Mouse (Mus musculus) C2C12 (cell line): ENCODE measurements around the gene Kndc1. TPM values are rescaled to one million over a fixed set of nuclear protein-coding genes. Genes with fewer than 3 reads are reported as not detected.

Experiments used
- H3K27me3 ChIP-seq: one replicate; pipeline ENCODE4 v1.6.1; 2011; ENCODE audit not compliant: control insufficient read depth, insufficient read depth, insufficient read length
- H3K36me3 ChIP-seq: one replicate; pipeline ENCODE4 v1.6.1; 2011; ENCODE audit not compliant: control insufficient read depth, insufficient read depth
- H3K4me3 ChIP-seq: one replicate; pipeline ENCODE4 v1.5.1; 2011; ENCODE audit warnings: mild to moderate bottlenecking, control low read depth; ENCODE audit not compliant: poor library complexity, insufficient read depth, severe bottlenecking
- H3K79me2 ChIP-seq: one replicate; pipeline ENCODE4 v1.6.1; 2011; ENCODE audit not compliant: control insufficient read depth, insufficient read depth
- H3K79me3 ChIP-seq: one replicate; pipeline ENCODE4 v1.6.1; 2011; ENCODE audit warnings: low read depth, control low read depth
- H3ac ChIP-seq: one replicate; pipeline ENCODE3; 2011; ENCODE audit warnings: low read depth; ENCODE audit not compliant: control insufficient read depth, insufficient read length
- CEBPB ChIP-seq: IDR thresholded peaks from one replicate; pipeline ENCODE4 v1.6.1; 2011; ENCODE audit warnings: low read depth, mild to moderate bottlenecking, control low read depth, moderate library complexity
- CTCF ChIP-seq: IDR thresholded peaks from one replicate; pipeline ENCODE4 v1.5.1; 2011; ENCODE audit not compliant: control insufficient read depth, insufficient read depth, insufficient read length
- FOSL1 ChIP-seq: IDR thresholded peaks from one replicate; pipeline ENCODE4 v1.8.0; 2011; ENCODE audit warnings: mild to moderate bottlenecking, low read length; ENCODE audit not compliant: poor library complexity, insufficient read depth, severe bottlenecking
- MAX ChIP-seq: IDR thresholded peaks from one replicate; pipeline ENCODE4 v1.6.1; 2011; ENCODE audit warnings: mild to moderate bottlenecking, control low read depth
- MYOD1 ChIP-seq: IDR thresholded peaks from one replicate; pipeline ENCODE4 v1.6.1; 2011; ENCODE audit warnings: low read depth; ENCODE audit not compliant: control insufficient read depth, insufficient read length
- MYOG ChIP-seq: IDR thresholded peaks from one replicate; pipeline ENCODE4 v1.6.1; 2011; ENCODE audit not compliant: control insufficient read depth, insufficient read length; ENCODE audit errors: extremely low read depth
- USF1 ChIP-seq: IDR thresholded peaks from one replicate; pipeline ENCODE4 v1.6.1; 2011; ENCODE audit warnings: low read depth, mild to moderate bottlenecking, control low read depth, moderate library complexity
- polyA plus RNA-seq: library from polyadenylated mRNA; unstranded; fragments of >200 nt; fragmentation: generic; extraction: Trizol; gene quantifications from one replicate; pipeline ENCODE4 v1.2.1, GENCODE M21; 2012; ENCODE audit warnings: missing spikeins

The Kndc1 gene
- polyA plus RNA-seq, 1 experiment = not detected

- TF ChIP-seq CEBPB = no peak
- TF ChIP-seq MYOD1 = no peak
- TF ChIP-seq MAX = no peak
- TF ChIP-seq USF1 = no peak
- no peak for TF ChIP-seq MYOG
- no peak for TF ChIP-seq FOSL1
- no peak for TF ChIP-seq CTCF
- Histone ChIP-seq H3K79me2 (no peaks in the 10 kb centered on the region), H3K36me3 (peaks cover 4% of the 10 kb centered on the region), H3ac (no peak within 1 kb of the TSS), H3K27me3 (no peaks in the 10 kb centered on the region), H3K4me3 (no peak within 1 kb of the TSS), H3K79me3 (no peaks in the 10 kb centered on the region)
Observed at GRCm38 (mm10) chr7:139978278-139978892, 83.9 kb downstream of the Kndc1 start, which contains the start of gene 6430531B16Rik. TSS of gene 6430531B16Rik (minus strand) at chr7:139978755.

GRCm38 (mm10) chr7:139979011-139979719 lies 84.7 kb downstream of the Kndc1 start:
- Histone ChIP-seq H3K27me3 (no peaks in the 10 kb centered on the region), H3K36me3 (peaks cover 6% of the 10 kb centered on the region), H3K79me3 (no peaks in the 10 kb centered on the region), H3ac (no peak overlapping the region), H3K4me3 (no peak overlapping the region), H3K79me2 (no peaks in the 10 kb centered on the region)
- TF ChIP-seq MYOG (no peak), CEBPB (no peak), CTCF (no peak), MAX (no peak), USF1 (no peak), FOSL1 (no peak), MYOD1 (no peak)

GRCm38 (mm10) chr7:139980778-139981177 lies 86.3 kb downstream of the Kndc1 start:
- Histone ChIP-seq H3ac (no peak overlapping the region), H3K4me3 (no peak overlapping the region), H3K36me3 (peaks cover 10% of the 10 kb centered on the region), H3K79me3 (no peaks in the 10 kb centered on the region), H3K79me2 (no peaks in the 10 kb centered on the region), H3K27me3 (no peaks in the 10 kb centered on the region)
- TF ChIP-seq FOSL1 = no peak
- TF ChIP-seq CTCF = no peak
- no peak for TF ChIP-seq MYOD1
- TF ChIP-seq CEBPB = no peak
- TF ChIP-seq MAX = no peak
- no peak for TF ChIP-seq MYOG
- no peak for TF ChIP-seq USF1

- no peaks in the 10 kb centered on the region for H3K79me2 ChIP-seq
- peaks cover 10% of the 10 kb centered on the region for H3K36me3 ChIP-seq
- no peaks in the 10 kb centered on the region for H3K27me3 ChIP-seq
- H3K4me3 ChIP-seq = no peak overlapping the region
- H3ac ChIP-seq = no peak overlapping the region
- no peak for TF ChIP-seq FOSL1
- no peak for TF ChIP-seq MAX
- TF ChIP-seq MYOD1 = no peak
- TF ChIP-seq USF1 = no peak
- no peak for TF ChIP-seq MYOG
- no peak for TF ChIP-seq CTCF
- TF ChIP-seq CEBPB = no peak
- H3K79me3 ChIP-seq = no peaks in the 10 kb centered on the region
Observed at GRCm38 (mm10) chr7:139982058-139982457, 87.6 kb downstream of the Kndc1 start.

GRCm38 (mm10) chr7:139984505-139984904 lies 90.0 kb downstream of the Kndc1 start:
- Histone ChIP-seq H3K79me2 (no peaks in the 10 kb centered on the region), H3K79me3 (no peaks in the 10 kb centered on the region), H3K36me3 (peaks cover 6% of the 10 kb centered on the region), H3K27me3 (no peaks in the 10 kb centered on the region), H3K4me3 (no peak overlapping the region), H3ac (no peak overlapping the region)
- no peak for TF ChIP-seq CTCF
- no peak for TF ChIP-seq FOSL1
- no peak for TF ChIP-seq USF1
- no peak for TF ChIP-seq CEBPB
- TF ChIP-seq MYOD1 = no peak
- TF ChIP-seq MAX = no peak
